Mouse (Mus musculus) thymus, postnatal 10 days (tissue): ENCODE data around the gene Ccdc22.
A peak's percentile ranks its signal among the peaks of the same experiment; 100 is the strongest.

Experiments
- DNase-seq, 2 experiments: peaks; one replicate each; pipeline ENCODE4 v3.0.0; 2021; ENCODE audit warnings: low spot score in 2 of 2

Ccdc22 gene

GRCm38 (mm10) chrX:7573176-7574086 lies 31.9 kb downstream of the Ccdc22 start, which contains the start of gene Foxp3:
Gene Foxp3 (plus strand): TSS chrX:7573644.
- DNase-seq: peak; percentile 45 to 57

GRCm38 (mm10) chrX:7572466-7572865 lies 32.9 kb downstream of the Ccdc22 start:
- no peak for DNase-seq

- no peak for DNase-seq
Observed at GRCm38 (mm10) chrX:7571565-7572136, 33.7 kb downstream of the Ccdc22 start.

- DNase-seq: no peak
Observed at GRCm38 (mm10) chrX:7570481-7571175, 34.7 kb downstream of the Ccdc22 start.

GRCm38 (mm10) chrX:7567491-7567890 lies 37.8 kb downstream of the Ccdc22 start:
- no peak for DNase-seq

- DNase-seq: no peak
Observed at GRCm38 (mm10) chrX:7566352-7566751, 39.0 kb downstream of the Ccdc22 start.

- DNase-seq: no peak
Observed at GRCm38 (mm10) chrX:7563076-7563475, 42.2 kb downstream of the Ccdc22 start.

- no peak for DNase-seq
Observed at GRCm38 (mm10) chrX:7553474-7553873, 51.8 kb downstream of the Ccdc22 start.
